Comparison of ENCODE assay signal across 17 mouse cellular contexts in the genomic region with DNA sequence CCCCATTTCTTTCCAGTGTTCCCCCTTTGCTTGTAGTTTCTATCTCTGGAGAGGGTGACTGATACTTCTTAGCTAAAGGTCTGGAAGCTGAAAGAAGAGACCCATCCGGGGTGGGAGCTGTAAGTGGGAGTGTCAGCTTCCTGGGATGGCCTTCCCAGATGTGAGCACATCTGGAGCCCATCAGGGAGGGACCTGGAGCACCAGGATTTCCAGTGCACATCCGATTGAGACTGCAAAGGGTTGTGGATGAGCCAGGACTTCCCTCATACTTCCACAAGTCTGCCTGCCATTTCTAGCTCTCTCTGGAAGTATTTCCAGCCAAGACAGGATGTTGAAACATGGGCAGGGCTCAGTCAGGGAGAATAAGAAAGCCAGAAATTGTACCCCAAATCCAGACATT. TPM values are rescaled to one million over a fixed set of nuclear protein-coding genes. Genes with fewer than 3 reads are reported as not detected.
A peak's percentile ranks its signal among the peaks of the same experiment; 100 is the strongest.
DNase-seq lines count a peak whose midpoint lies in the region; ATAC-seq and TF ChIP-seq lines count a peak whose summit lies in the region.
"Had no signal": no experiment of that assay in that cellular context is flagged by ENCODE, and none has a peak within 500 bp of the region (broad histone marks: within the 10 kb centered on the region; RNA-seq: fewer than 3 reads in every experiment).

No protein-coding gene starts in this region.

- peak overlapping the region; percentile 1; the same call in 1 of the 2 replicates for H3K27ac ChIP-seq in stomach, embryonic 14.5 days (ENCODE audit: low read length)
- H3K27ac ChIP-seq in stomach, postnatal 0 days (replicated peaks), result no peak overlapping the region
- peak overlapping the region; percentile 46; the same call in 1 of the 2 replicates for H3K27ac ChIP-seq in heart, postnatal 0 days (ENCODE audit: low read depth)
- H3K27ac ChIP-seq in hindbrain, embryonic 10.5 days, result no peak overlapping the region
- H3K27ac ChIP-seq: forebrain, embryonic 12.5 days; liver, embryonic 14.5 days had no signal

- peak; percentile 70 for DNase-seq in gastrocnemius, adult 18-20 months (ENCODE audit: low spot score)
- DNase-seq in gastrocnemius, postnatal 36 days, result no peak
- no peak for DNase-seq in stomach, postnatal 0 days (ENCODE audit: low spot score)
- no peak for DNase-seq in heart, postnatal 0 days (ENCODE audit: low spot score)
- DNase-seq in layer of hippocampus, postnatal 36 days, result no peak
- DNase-seq in kidney, adult 8-10 months, result no peak
- DNase-seq in hindbrain, embryonic 10.5 days (ENCODE audit: low spot score), result no peak
- DNase-seq: cerebellum, postnatal 25 days; kidney, adult 11 months; retina, postnatal 1 day had no signal

- no peaks in the 10 kb centered on the region for H3K27me3 ChIP-seq in stomach, embryonic 14.5 days (ENCODE audit: control insufficient read depth, insufficient read depth, low read length)
- H3K27me3 ChIP-seq in stomach, postnatal 0 days (ENCODE audit: control insufficient read depth, insufficient read depth, low read length), result no peaks in the 10 kb centered on the region
- H3K27me3 ChIP-seq in heart, postnatal 0 days (ENCODE audit: control insufficient read depth, insufficient read depth, low read length), result no peaks in the 10 kb centered on the region
- peaks cover 6% of the 10 kb centered on the region; the same call in 1 of the 2 replicates for H3K27me3 ChIP-seq in hindbrain, embryonic 10.5 days (ENCODE audit: insufficient read depth, poor library complexity, severe bottlenecking)

- no peak overlapping the region for H3K9ac ChIP-seq in stomach, embryonic 14.5 days (replicated peaks; ENCODE audit: low read depth, low read length)
- no peak overlapping the region for H3K9ac ChIP-seq in stomach, postnatal 0 days (ENCODE audit: low read length)
- no peak overlapping the region for H3K9ac ChIP-seq in heart, postnatal 0 days (replicated peaks; ENCODE audit: low read depth, low read length)
- H3K9ac ChIP-seq: forebrain, embryonic 12.5 days; liver, embryonic 14.5 days had no signal

- intact Hi-C loops in gastrocnemius, postnatal 36 days (cut with DNase I), result no loop called here

- TF ChIP-seq CTCF in stomach, postnatal 0 days (IDR thresholded peaks at IDR 0.05; ENCODE audit: low read depth), result no peak
- TF ChIP-seq CTCF in heart, postnatal 0 days (IDR thresholded peaks at IDR 0.05; ENCODE audit: low read depth), result no peak

- no peaks in the 10 kb centered on the region for H3K9me3 ChIP-seq in stomach, embryonic 14.5 days (ENCODE audit: control insufficient read depth, low read depth, low read length)
- H3K9me3 ChIP-seq in stomach, postnatal 0 days (ENCODE audit: control insufficient read depth, low read length), result no peaks in the 10 kb centered on the region
- no peaks in the 10 kb centered on the region for H3K9me3 ChIP-seq in heart, postnatal 0 days (replicated peaks; ENCODE audit: control insufficient read depth, low read length)
- no peaks in the 10 kb centered on the region for H3K9me3 ChIP-seq in hindbrain, embryonic 10.5 days
- H3K9me3 ChIP-seq: forebrain, embryonic 12.5 days; G1E had no signal

- TF ChIP-seq EP300 in stomach, postnatal 0 days (optimal IDR thresholded peaks at IDR 0.05), result no peak
- no peak for TF ChIP-seq EP300 in heart, postnatal 0 days (IDR thresholded peaks at IDR 0.05; ENCODE audit: low read depth)

- no peak overlapping the region for H3K4me3 ChIP-seq in stomach, embryonic 14.5 days (ENCODE audit: low read depth, low read length)
- no peak overlapping the region for H3K4me3 ChIP-seq in stomach, postnatal 0 days (ENCODE audit: low read depth, low read length)
- no peak overlapping the region for H3K4me3 ChIP-seq in heart, postnatal 0 days (ENCODE audit: low read depth, low read length)
- no peak overlapping the region for H3K4me3 ChIP-seq in hindbrain, embryonic 10.5 days
- H3K4me3 ChIP-seq: forebrain, embryonic 12.5 days had no signal

- peaks cover 10% of the 10 kb centered on the region; the same call in 1 of the 2 replicates for H3K4me1 ChIP-seq in stomach, embryonic 14.5 days (ENCODE audit: control insufficient read depth, insufficient read depth, low read length)
- peaks cover 3% of the 10 kb centered on the region; the same call in 1 of the 2 replicates for H3K4me1 ChIP-seq in stomach, postnatal 0 days (replicated peaks; ENCODE audit: control insufficient read depth, insufficient read depth)
- H3K4me1 ChIP-seq in heart, postnatal 0 days (ENCODE audit: control insufficient read depth, insufficient read depth), result peaks cover 23% of the 10 kb centered on the region
- H3K4me1 ChIP-seq in hindbrain, embryonic 10.5 days (replicated peaks), result peaks cover 18% of the 10 kb centered on the region

- WGBS in stomach, embryonic 14.5 days, result 12% methylated on average over 2 of the region's 2 CpGs
- WGBS in stomach, postnatal 0 days, result 33% methylated on average over 2 of the region's 2 CpGs
- 19% methylated on average over 2 of the region's 2 CpGs for WGBS in heart, postnatal 0 days
- WGBS in hindbrain, embryonic 10.5 days, result 42% methylated on average over 2 of the region's 2 CpGs

- H3K4me2 ChIP-seq in stomach, embryonic 14.5 days (replicated peaks; ENCODE audit: low read depth, low read length), result no peak overlapping the region
- no peak overlapping the region for H3K4me2 ChIP-seq in stomach, postnatal 0 days (replicated peaks; ENCODE audit: low read depth)
- no peak overlapping the region for H3K4me2 ChIP-seq in heart, postnatal 0 days (ENCODE audit: low read depth, low read length)
- H3K4me2 ChIP-seq: forebrain, embryonic 12.5 days had no signal

- H3K36me3 ChIP-seq in stomach, embryonic 14.5 days (ENCODE audit: control insufficient read depth, insufficient read depth, low read length), result no peaks in the 10 kb centered on the region
- no peaks in the 10 kb centered on the region for H3K36me3 ChIP-seq in stomach, postnatal 0 days (ENCODE audit: control insufficient read depth, insufficient read depth, low read length)
- H3K36me3 ChIP-seq in heart, postnatal 0 days (replicated peaks; ENCODE audit: control insufficient read depth, insufficient read depth, low read length), result no peaks in the 10 kb centered on the region
- H3K36me3 ChIP-seq in hindbrain, embryonic 10.5 days, result no peaks in the 10 kb centered on the region
- H3K36me3 ChIP-seq: forebrain, embryonic 12.5 days; G1E had no signal

- ATAC-seq in stomach, embryonic 14.5 days (ENCODE audit: insufficient number of reproducible peaks, insufficient read depth, low FRiP score, low read depth), result no peak
- ATAC-seq in stomach, postnatal 0 days (ENCODE audit: low FRiP score, low TSS enrichment), result no peak; the same call in 1 of the 2 replicates
- ATAC-seq in heart, postnatal 0 days (ENCODE audit: insufficient read depth, low read depth), result peak; percentile 15; the same call in 1 of the 2 replicates

RNA-seq across cellular contexts. Expression of a gene that starts 4.6 kb away (rescaled TPM):
- 1 to 10 TPM; 6.5 to 9.1 TPM for total RNA-seq in gastrocnemius, adult 18-20 months (2021)
- total RNA-seq in gastrocnemius, postnatal 36 days (2021), result 1 to 10 TPM; 8.7 to 9.1 TPM
- 67.5 and 71.2 TPM in 2 replicates for polyA plus RNA-seq in stomach, embryonic 14.5 days (2014; fragmentation: Nextera tagmentation; extraction: Ambion mirVana)
- 28.7 and 36.2 TPM in 2 replicates for polyA plus RNA-seq in stomach, postnatal 0 days (2015; fragmentation: Nextera tagmentation; extraction: Ambion mirVana)
- total RNA-seq in heart, postnatal 0 days (2014; rRNA removed; ENCODE audit: low replicate concordance), result 83.3 and 85.4 TPM in 2 replicates
- polyA plus RNA-seq in heart, postnatal 0 days (2015; fragmentation: Nextera tagmentation; extraction: Ambion mirVana), result 44.3 and 47.5 TPM in 2 replicates
- total RNA-seq in layer of hippocampus, postnatal 36 days (2021), result 1 to 10 TPM; 1.4 to 1.9 TPM
- polyA plus RNA-seq in hindbrain, embryonic 10.5 days (2016; fragmentation: Nextera tagmentation; extraction: Ambion mirVana), result 23.5 and 23.8 TPM in 2 replicates

RNA-seq across cellular contexts. Expression of a gene that starts 31.3 kb away (rescaled TPM):
- total RNA-seq in gastrocnemius, adult 18-20 months (2021), result 10 to 100 TPM in 1 of 2 experiments, 1 to 10 TPM in 1; 7.9 to 32.1 TPM
- total RNA-seq in gastrocnemius, postnatal 36 days (2021), result 10 to 100 TPM in 1 of 2 experiments, 1 to 10 TPM in 1; 8.7 to 12.7 TPM
- polyA plus RNA-seq in stomach, embryonic 14.5 days (2014; fragmentation: Nextera tagmentation; extraction: Ambion mirVana), result 11.1 and 11.7 TPM in 2 replicates
- 6.0 and 7.4 TPM in 2 replicates for polyA plus RNA-seq in stomach, postnatal 0 days (2015; fragmentation: Nextera tagmentation; extraction: Ambion mirVana)
- 5.4 and 7.9 TPM in 2 replicates for total RNA-seq in heart, postnatal 0 days (2014; rRNA removed; ENCODE audit: low replicate concordance)
- polyA plus RNA-seq in heart, postnatal 0 days (2015; fragmentation: Nextera tagmentation; extraction: Ambion mirVana), result 4.5 and 5.5 TPM in 2 replicates
- 10 to 100 TPM; 38.7 to 39.7 TPM for total RNA-seq in layer of hippocampus, postnatal 36 days (2021)
- 24.9 and 26.3 TPM in 2 replicates for polyA plus RNA-seq in hindbrain, embryonic 10.5 days (2016; fragmentation: Nextera tagmentation; extraction: Ambion mirVana)

RNA-seq across cellular contexts. Expression of a gene that starts 59.1 kb away (rescaled TPM):
- not detected for total RNA-seq in gastrocnemius, adult 18-20 months (2021)
- not detected for total RNA-seq in gastrocnemius, postnatal 36 days (2021)
- polyA plus RNA-seq in stomach, embryonic 14.5 days (2014; fragmentation: Nextera tagmentation; extraction: Ambion mirVana), result not detected in 2 replicates
- polyA plus RNA-seq in stomach, postnatal 0 days (2015; fragmentation: Nextera tagmentation; extraction: Ambion mirVana), result not detected in 2 replicates
- 9.9 TPM in 1 of 2 replicates, not detected in the other for total RNA-seq in heart, postnatal 0 days (2014; rRNA removed; ENCODE audit: low replicate concordance)
- 11.4 and 13.7 TPM in 2 replicates for polyA plus RNA-seq in heart, postnatal 0 days (2015; fragmentation: Nextera tagmentation; extraction: Ambion mirVana)
- total RNA-seq in layer of hippocampus, postnatal 36 days (2021), result not detected
- not detected in 2 replicates for polyA plus RNA-seq in hindbrain, embryonic 10.5 days (2016; fragmentation: Nextera tagmentation; extraction: Ambion mirVana)
- total RNA-seq: G1E; left cerebral cortex, adult 8-10 months; megakaryocyte-erythroid progenitor cell, adult 5-6 weeks had no signal
- polyA plus RNA-seq: brain, embryonic 14.5 days; forebrain, embryonic 12.5 days; G1E; liver, embryonic 14.5 days had no signal

Comparison
In these comparisons a context has a peak if more than half of its experiments do, and no peak if none do; other contexts are left out.
1. H3K27ac ChIP-seq: peak in stomach, embryonic 14.5 days (single experiment) and heart, postnatal 0 days (single experiment); none in stomach, postnatal 0 days (single experiment) and hindbrain, embryonic 10.5 days (single experiment).